Comparison of ENCODE assay signal across 11 mouse cellular contexts in the genomic region with DNA sequence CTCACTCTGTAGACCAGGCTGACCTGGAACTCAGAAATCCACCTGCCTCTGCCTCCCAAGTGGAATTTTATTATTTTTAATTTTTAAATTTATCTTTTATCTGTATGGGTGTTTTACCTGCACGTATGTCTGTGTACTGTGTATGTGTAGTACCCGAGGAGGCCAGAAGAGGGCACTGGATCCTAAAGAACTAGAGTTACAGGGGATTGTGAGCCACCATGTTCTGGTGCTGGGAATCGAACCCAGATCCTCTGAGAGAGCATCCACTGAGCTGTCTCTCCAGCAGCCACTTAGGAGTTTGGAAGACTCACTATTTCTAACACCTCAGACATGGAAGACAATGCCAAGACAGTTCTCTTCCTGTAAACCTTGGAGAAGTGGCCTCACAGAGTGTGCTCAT. TPM values are rescaled to one million over a fixed set of nuclear protein-coding genes. Genes with fewer than 3 reads are reported as not detected.
DNase-seq lines count a peak whose midpoint lies in the region; ATAC-seq and TF ChIP-seq lines count a peak whose summit lies in the region.
"Had no signal": no experiment of that assay in that cellular context is flagged by ENCODE, and none has a peak within 500 bp of the region (broad histone marks: within the 10 kb centered on the region; RNA-seq: fewer than 3 reads in every experiment).

No protein-coding gene starts in this region.

- H3K4me1 ChIP-seq in lung, postnatal 0 days (ENCODE audit: insufficient read depth, low read depth, low read length): no peaks in the 10 kb centered on the region
- H3K4me1 ChIP-seq: intestine, embryonic 15.5 days had no signal

- DNase-seq in embryo, embryonic 10.5 days (ENCODE audit: low spot score): peak; percentile 34
- no peak for DNase-seq in embryo, embryonic 11 days
- DNase-seq in testis, postnatal 10 days (ENCODE audit: low spot score): peak; percentile 63
- no peak for DNase-seq in testis, postnatal 14 days (ENCODE audit: low spot score)
- no peak for DNase-seq in lung, postnatal 0 days (ENCODE audit: low spot score)
- peak; percentile 75 for DNase-seq in thymus, postnatal 4 days
- DNase-seq in layer of hippocampus, adult 9-10 months (ENCODE audit: low spot score): no peak

- no peak overlapping the region for H3K9ac ChIP-seq in lung, postnatal 0 days (replicated peaks; ENCODE audit: low read depth)
- H3K9ac ChIP-seq: intestine, embryonic 15.5 days; lung, embryonic 15.5 days had no signal

- no peak overlapping the region for H3K4me2 ChIP-seq in lung, postnatal 0 days (replicated peaks; ENCODE audit: low read depth, low read length)
- H3K4me2 ChIP-seq: intestine, embryonic 15.5 days; lung, embryonic 15.5 days had no signal

- TF ChIP-seq CTCF in lung, postnatal 0 days (IDR thresholded peaks at IDR 0.05): peak; percentile 44

- 88% methylated on average over 3 of the region's 3 CpGs for WGBS in lung, postnatal 0 days

- H3K9me3 ChIP-seq in lung, postnatal 0 days (ENCODE audit: low read length): no peaks in the 10 kb centered on the region
- H3K9me3 ChIP-seq: G1E; intestine, embryonic 15.5 days; lung, embryonic 15.5 days had no signal

- H3K36me3 ChIP-seq in lung, postnatal 0 days (ENCODE audit: insufficient read depth, low read length): no peaks in the 10 kb centered on the region
- H3K36me3 ChIP-seq: G1E; intestine, embryonic 15.5 days; lung, embryonic 15.5 days had no signal

- TF ChIP-seq EP300 in lung, postnatal 0 days (IDR thresholded peaks at IDR 0.05): no peak

- ATAC-seq in lung, postnatal 0 days: no peak
- ATAC-seq in activated CD4-positive, CD25-positive, alpha-beta regulatory T cell, adult 4 months: no peak
- ATAC-seq: intestine, embryonic 15.5 days had no signal

- no peak overlapping the region for H3K4me3 ChIP-seq in lung, postnatal 0 days (ENCODE audit: low read depth, low read length)
- H3K4me3 ChIP-seq: intestine, embryonic 15.5 days; lung, embryonic 15.5 days had no signal

- no peaks in the 10 kb centered on the region for H3K27me3 ChIP-seq in lung, postnatal 0 days (replicated peaks; ENCODE audit: insufficient read depth, low read length)
- H3K27me3 ChIP-seq: intestine, embryonic 15.5 days; lung, embryonic 15.5 days had no signal

- no peak overlapping the region for H3K27ac ChIP-seq in lung, postnatal 0 days (ENCODE audit: low read length)
- H3K27ac ChIP-seq: intestine, embryonic 15.5 days; lung, embryonic 15.5 days had no signal

RNA-seq across cellular contexts. Expression of a gene that starts 11.1 kb away (rescaled TPM):
- polyA plus RNA-seq in lung, postnatal 0 days (2015; fragmentation: Nextera tagmentation; extraction: Ambion mirVana): 60.7 and 66.4 TPM in 2 replicates
- polyA plus RNA-seq in activated CD4-positive, CD25-positive, alpha-beta regulatory T cell, adult 4 months (2017; shearing (Covaris generic)): 10 to 100 TPM; 10.1 to 11.5 TPM

RNA-seq across cellular contexts. Expression of a gene that starts 50.9 kb away (rescaled TPM):
- 3.9 and 4.5 TPM in 2 replicates for polyA plus RNA-seq in lung, postnatal 0 days (2015; fragmentation: Nextera tagmentation; extraction: Ambion mirVana)
- polyA plus RNA-seq in activated CD4-positive, CD25-positive, alpha-beta regulatory T cell, adult 4 months (2017; shearing (Covaris generic)): 10 to 100 TPM; 13.2 to 15.8 TPM

Comparison
In these comparisons a context has a peak if more than half of its experiments do, and no peak if none do; other contexts are left out.
1. DNase-seq: peak in embryo, embryonic 10.5 days (single experiment), testis, postnatal 10 days (single experiment) and thymus, postnatal 4 days (single experiment); none in embryo, embryonic 11 days (single experiment), testis, postnatal 14 days (single experiment), lung, postnatal 0 days (single experiment) and layer of hippocampus, adult 9-10 months (single experiment).